Mouse (Mus musculus): Measurements from ENCODE around the gene Fam19a2. TPM values are rescaled to one million over a fixed set of nuclear protein-coding genes. Genes with fewer than 3 reads are reported as not detected.

Fam19a2 gene
- total RNA-seq, 1 experiment from 2014 or later, result not detected

DNA sequence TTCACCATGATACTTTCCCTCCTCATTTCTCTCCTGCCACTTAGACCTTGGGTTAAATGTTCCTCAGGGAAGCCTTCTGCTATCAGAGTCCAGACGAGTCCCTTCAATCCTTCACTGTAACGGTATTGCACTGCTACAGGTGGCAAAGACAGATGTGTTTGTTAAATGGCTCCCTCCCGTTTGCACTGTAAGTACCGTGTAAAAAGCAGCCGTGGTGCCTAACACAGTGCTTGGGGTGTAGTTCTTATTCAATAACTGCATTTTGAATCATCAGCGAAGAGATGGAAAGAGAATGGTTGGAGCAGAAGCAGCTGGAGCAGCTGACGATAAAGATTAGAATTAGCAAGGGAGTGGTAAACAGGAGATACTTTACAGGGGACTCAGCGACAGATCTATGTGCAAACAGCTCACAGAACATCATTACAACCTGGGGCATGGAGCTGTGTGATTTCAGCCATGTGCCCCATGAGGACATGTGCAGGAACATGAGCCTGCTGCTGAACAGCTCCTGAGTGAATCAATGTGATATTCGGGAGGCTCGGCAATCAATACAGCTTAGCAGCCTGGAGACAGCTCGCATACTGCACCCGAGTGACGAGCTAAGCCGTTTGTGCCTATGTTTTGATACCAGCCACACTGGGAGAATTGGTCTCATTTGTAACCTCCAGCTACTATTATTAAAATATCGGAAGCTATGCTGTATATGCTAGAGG lies 103.5 kb downstream of the Fam19a2 start:
- ATAC-seq (replicated peaks; ENCODE audit: insufficient number of reproducible peaks, low FRiP score, low TSS enrichment, poor library complexity, severe bottlenecking), result no peak

DNA sequence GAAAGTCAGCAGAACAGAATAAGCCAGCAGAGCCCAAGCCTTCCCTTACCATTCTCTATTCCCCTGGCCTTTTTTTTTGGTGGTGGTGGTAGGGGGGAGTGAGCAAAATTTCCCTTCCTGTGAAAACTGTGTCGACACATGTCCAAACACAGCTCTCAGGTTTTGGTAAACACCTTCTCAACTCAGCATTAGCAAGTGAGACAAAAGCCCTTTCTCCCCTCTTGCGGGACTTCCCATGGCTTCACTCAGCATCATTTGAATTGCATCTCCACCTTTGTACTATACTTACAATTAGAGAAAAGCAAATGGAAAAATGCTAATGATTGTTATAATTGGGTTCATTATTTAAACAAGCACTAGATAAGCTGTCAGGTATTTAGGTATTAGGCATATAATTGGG lies 119.5 kb downstream of the Fam19a2 start:
- no peak for ATAC-seq (replicated peaks; ENCODE audit: insufficient number of reproducible peaks, low FRiP score, low TSS enrichment, poor library complexity, severe bottlenecking)

DNA sequence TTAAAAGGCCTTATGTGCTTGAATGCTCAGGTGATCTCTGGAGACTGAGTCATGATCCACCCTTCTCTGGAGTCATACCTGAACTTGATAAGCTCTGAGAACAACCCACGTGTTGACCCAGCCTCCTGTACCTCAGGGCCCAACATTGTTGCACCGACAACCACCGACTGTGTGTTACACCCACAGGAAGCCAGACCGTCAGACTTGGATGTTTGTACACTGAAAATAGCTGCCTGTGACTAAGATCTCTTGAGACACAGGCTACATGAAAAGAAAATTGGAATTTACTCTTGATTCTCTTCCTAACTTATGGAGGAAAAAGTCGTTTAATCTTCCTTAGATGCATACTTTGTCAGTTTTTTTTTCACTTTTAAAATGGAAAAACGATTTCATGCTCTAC lies 121.8 kb downstream of the Fam19a2 start:
- no peak for ATAC-seq (replicated peaks; ENCODE audit: insufficient number of reproducible peaks, low FRiP score, low TSS enrichment, poor library complexity, severe bottlenecking)

DNA sequence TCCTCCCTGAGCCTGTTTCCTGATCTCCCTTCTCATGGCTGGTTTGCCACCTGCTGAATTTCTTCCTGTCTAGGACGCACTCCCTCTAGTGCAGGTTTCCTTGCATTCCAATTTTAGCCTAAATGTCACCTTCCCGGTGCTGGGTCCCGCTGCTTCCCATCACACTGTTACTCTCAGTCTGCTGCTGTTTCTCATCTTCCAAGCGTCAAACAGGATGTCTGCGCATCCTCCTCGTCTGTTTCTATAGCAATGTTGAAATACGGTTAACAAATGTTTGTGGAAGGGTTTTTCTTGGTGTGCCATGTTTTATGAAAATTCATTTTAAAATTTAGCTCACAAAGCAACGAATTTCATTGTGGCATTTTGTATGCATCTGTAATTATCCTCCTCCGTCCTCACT lies 131.6 kb downstream of the Fam19a2 start:
- ATAC-seq (replicated peaks; ENCODE audit: insufficient number of reproducible peaks, low FRiP score, low TSS enrichment, poor library complexity, severe bottlenecking), result no peak

DNA sequence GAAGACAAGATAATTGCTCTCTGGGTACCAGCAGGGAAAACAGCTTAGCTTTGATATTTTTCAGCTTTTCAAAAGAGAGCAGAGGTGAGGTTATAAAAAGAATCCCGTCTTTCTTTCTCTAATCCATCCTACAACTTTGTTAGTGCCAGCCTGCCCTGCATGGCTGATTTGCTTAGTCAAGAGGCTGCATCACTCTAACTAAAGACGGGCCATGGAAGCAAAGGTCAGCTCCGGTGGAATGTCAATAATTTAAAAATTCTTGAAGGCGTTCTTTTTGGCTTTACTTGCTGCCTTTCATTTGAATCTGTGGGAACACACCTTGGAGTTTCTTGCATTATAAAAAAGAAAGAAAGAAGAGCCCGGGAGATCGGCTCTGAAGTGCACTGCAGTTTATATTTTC lies 134.3 kb downstream of the Fam19a2 start:
- no peak for ATAC-seq (replicated peaks; ENCODE audit: insufficient number of reproducible peaks, low FRiP score, low TSS enrichment, poor library complexity, severe bottlenecking)

DNA sequence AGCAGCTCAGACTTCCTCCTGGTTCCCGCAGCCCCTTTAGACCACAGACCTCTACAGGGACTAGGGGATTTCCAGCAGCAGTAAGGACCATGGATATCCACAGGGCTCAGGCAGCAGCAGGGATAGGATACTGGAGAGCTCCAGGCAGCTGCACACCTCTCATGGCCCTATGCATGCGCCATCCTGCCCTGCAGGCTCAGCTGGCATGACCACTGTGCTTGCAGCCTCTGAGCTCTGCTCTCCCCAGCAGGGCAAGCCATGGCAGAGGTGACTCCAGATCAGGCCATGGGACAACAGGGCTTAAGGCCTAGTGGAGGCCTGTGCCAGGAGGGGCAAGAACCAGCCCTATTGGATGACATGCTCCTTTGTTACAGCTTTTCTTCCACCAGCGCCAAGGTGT lies 137.4 kb downstream of the Fam19a2 start:
- no peak for ATAC-seq (replicated peaks; ENCODE audit: insufficient number of reproducible peaks, low FRiP score, low TSS enrichment, poor library complexity, severe bottlenecking)

DNA sequence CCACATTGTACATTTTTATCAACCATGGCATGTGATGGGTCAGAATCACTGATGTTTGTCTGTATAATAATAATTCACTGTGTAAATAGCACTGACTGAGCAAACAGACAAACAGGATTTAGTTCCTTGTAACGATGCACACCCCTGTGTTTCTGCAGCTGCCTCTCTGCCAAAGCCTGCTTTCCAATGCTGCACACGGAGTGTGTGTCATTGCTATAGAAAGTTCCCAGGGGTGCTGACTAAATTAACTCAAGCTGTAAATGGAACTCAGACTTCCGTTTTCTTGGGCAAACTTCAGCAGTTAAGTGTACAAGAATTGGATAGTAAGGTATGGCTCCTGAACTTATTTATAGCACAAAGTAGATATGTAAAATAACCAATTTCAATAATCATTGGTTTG lies 138.7 kb downstream of the Fam19a2 start:
- ATAC-seq (replicated peaks; ENCODE audit: insufficient number of reproducible peaks, low FRiP score, low TSS enrichment, poor library complexity, severe bottlenecking), result no peak

DNA sequence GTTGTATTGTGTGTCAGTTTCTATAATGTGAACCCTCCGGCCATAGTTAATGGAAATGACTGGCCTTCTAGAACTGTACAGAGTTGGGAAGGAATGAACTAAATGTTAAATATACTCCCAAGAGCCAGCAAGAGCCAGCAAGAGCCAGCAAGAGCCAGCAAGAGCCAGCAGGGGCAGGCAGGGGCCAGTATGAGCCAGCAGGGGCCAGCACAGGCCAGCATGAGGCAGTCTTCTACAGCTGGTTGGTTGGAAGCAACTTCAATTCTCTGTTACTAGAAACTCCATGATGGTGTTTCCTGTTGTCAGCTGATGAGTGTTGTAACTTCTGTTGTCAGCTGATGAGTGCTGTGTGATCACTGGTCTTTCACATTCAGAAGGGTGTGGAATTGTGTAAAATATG lies 151.2 kb downstream of the Fam19a2 start:
- no peak for ATAC-seq (replicated peaks; ENCODE audit: insufficient number of reproducible peaks, low FRiP score, low TSS enrichment, poor library complexity, severe bottlenecking)

DNA sequence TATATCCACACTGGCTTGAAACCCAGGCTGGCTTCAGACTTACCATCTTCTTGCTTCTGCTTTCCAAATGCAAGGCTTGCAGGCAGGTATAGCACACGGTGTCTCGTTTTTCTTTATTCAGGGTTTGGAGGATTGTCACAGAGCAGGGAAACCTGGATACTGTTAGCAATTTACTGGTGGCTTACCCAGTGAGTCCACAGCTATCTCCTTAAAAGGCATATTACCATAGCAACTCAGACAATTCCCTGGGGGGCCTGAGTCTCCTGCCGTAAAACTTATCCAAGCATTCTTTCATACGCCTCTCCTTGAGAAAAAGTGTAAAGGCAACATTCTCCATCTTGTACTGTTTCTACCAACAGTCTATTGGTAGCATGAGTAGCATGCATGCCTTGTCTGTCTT lies 152.2 kb downstream of the Fam19a2 start:
- ATAC-seq (replicated peaks; ENCODE audit: insufficient number of reproducible peaks, low FRiP score, low TSS enrichment, poor library complexity, severe bottlenecking), result no peak

DNA sequence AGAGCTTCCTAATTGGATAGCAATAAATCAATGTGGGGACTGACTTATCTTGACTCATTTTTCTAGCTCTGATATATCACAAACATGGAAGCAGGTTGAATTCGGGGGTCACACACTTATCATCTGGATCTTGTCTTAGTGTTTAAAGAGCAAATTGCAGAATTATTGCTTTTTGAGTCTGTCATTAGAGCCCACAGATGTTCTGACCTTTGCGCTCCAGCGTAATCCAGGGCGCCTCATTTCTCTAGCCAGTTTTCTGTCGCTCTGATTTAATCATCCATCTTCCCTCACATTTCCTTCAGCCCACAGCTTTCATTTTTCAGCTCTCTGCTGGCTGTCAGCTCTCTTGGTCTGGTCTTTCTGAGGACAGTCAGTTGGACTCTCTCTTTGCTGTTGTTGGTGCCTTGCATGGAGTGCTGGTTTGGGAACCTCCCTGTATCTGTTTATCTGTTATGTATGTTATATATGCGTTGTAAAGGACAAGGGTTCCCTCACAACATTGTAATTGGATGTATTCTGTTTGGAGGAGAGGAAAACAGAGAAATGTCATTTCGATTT lies 154.9 kb downstream of the Fam19a2 start:
- no peak for ATAC-seq (replicated peaks; ENCODE audit: insufficient number of reproducible peaks, low FRiP score, low TSS enrichment, poor library complexity, severe bottlenecking)

DNA sequence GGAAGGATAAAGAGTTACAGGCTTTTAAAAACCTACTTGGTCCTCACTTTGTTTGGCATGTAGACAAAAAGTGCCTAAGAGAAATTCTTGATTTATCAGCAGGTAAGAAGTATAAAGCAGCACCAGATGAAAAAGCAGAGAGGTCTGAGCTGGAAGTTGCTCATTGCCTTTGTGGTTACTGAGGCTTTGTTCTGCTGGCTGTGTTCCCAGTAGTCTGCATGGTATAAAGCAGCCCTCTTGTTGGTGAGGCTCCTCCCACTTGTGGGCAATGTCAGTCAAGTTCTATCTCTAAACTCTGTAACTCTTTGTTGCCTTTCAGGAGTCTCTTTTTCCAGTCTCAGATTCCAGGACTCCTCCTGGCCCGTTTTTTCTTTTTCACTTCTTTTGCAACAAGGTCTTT lies 156.5 kb downstream of the Fam19a2 start:
- no peak for ATAC-seq (replicated peaks; ENCODE audit: insufficient number of reproducible peaks, low FRiP score, low TSS enrichment, poor library complexity, severe bottlenecking)

DNA sequence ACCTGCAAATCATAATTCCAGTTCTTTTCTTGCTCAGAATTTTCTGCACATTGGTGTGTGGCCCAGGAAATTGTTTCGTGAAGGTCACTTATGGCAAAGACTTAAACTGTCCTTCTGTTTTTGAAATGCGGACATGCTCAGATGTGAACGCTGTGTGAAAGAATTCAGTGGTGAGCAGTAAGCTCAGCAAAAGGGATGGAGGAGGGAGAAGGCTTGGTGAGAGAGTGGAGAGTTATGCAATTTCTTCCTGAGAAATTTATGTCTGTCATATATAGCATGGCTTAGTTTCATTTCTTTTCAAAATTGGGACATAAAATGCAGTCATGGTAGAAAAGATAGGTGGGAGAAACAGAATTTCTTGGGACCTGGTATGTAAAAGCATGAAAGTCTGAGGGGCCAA lies 160.7 kb downstream of the Fam19a2 start:
- ATAC-seq (replicated peaks; ENCODE audit: insufficient number of reproducible peaks, low FRiP score, low TSS enrichment, poor library complexity, severe bottlenecking), result no peak

DNA sequence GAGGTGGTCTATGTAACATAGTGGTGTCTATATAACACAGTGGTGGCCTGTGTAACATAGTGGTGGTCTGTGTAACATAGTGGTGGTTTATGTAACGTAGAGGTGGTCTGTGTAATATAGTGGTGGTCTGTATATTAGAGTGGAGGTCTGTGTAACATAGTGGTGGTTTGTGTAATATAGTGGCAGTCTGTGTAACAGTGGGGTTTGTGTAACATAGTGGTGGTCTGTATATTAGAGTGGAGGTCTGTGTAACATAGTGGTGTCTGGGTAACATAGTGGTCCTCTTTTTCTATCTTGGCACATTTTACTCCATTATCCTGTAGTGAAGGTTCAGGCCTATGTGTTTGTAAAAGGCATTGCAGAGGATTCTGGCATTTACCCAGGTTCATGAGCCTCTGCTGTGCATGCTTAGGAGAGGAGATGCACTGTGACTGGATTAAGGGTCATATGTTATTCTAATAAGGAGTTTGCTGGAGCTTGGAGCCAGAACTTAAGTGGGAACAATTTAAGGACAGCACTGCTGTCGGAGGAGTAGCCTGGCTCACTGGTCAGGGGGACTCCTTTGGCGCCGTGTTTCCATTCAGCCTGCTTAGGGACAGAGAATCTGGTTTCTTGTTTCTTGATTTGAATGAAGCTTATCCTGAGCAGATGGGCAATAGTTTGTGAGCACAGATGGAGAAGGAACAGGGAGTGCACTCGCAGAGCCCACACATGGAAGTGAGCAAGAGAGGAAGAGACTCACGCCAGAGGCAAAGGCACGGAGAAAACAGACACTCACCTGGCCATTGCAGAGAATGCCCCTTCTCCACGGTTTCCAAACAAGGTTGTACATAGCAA lies 162.9 kb downstream of the Fam19a2 start:
- ATAC-seq (replicated peaks; ENCODE audit: insufficient number of reproducible peaks, low FRiP score, low TSS enrichment, poor library complexity, severe bottlenecking), result no peak

DNA sequence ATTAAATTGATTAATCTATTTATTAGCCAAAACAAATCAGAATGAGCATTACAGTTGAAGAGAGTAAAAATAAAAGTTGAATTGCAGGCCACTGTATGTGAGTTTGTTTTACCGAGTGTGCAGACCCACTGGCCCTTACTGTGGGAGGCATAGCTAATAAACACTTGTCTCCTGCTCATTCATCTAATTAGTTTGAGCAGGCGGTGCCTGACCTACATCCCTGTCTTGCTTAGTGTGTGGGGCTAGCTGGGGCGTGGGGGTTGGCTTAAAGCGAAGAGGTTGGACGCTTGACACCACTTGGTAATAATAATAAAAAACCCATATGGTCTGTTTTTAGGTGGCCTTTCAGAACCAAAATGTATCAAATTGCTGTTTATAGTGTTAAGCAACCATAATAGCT lies 167.8 kb downstream of the Fam19a2 start:
- no peak for ATAC-seq (replicated peaks; ENCODE audit: insufficient number of reproducible peaks, low FRiP score, low TSS enrichment, poor library complexity, severe bottlenecking)

DNA sequence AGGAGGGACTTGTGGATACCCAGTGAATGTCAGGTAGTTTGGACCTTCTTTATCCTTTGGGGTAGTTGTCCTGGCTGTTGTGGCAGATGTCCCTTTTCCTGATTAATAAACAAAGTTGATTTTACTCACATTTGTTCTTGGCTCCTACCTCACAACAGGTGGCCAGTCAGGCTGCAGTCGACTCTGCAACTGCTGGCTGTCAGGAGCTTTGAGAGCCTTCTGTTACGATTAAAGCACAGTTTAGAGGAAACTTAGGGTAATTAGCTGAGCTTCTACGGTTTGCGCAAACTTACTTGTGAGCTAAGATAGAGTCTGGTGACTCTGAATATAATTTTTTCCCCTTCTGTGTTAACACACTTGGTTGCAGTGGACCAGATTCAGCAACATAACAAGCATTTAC lies 173.8 kb downstream of the Fam19a2 start:
- no peak for ATAC-seq (replicated peaks; ENCODE audit: insufficient number of reproducible peaks, low FRiP score, low TSS enrichment, poor library complexity, severe bottlenecking)

DNA sequence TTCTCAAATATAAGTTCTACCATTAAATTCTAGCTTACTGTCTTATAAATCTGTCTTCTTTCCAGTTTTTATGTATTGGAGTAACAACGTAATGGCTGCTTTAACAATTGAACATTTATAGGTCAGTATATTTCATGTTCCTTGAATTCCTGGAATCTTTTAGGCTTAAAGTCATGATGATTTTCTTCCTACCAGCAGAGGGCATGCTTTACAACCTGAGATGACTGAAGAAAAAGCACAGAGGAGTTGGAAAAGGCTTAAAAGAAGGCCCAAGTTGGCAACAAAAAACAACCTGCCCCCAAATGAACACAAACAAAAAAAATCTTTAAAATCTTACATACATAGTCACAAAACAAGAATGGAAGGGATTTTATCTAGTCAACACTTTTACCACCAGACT lies 193.0 kb downstream of the Fam19a2 start:
- ATAC-seq (replicated peaks; ENCODE audit: insufficient number of reproducible peaks, low FRiP score, low TSS enrichment, poor library complexity, severe bottlenecking), result no peak

DNA sequence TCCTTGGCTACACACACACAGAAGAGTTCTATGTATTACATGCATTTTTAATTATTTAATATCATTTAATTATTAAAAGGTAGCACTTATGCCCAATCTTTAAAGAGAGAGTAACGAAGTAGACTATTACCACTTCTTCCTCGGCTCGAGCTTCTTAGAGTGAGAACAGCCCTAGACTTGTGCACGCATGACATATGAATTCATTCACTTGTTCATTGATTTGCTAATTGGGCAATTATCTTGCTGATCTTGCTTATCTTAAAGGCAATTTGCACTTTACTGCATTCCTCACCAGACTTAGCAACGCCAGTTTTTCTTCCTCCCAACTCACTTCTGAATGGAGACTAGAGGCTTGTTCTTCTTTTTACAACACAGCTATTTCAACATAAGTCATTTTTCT lies 196.7 kb downstream of the Fam19a2 start:
- ATAC-seq (replicated peaks; ENCODE audit: insufficient number of reproducible peaks, low FRiP score, low TSS enrichment, poor library complexity, severe bottlenecking), result no peak

DNA sequence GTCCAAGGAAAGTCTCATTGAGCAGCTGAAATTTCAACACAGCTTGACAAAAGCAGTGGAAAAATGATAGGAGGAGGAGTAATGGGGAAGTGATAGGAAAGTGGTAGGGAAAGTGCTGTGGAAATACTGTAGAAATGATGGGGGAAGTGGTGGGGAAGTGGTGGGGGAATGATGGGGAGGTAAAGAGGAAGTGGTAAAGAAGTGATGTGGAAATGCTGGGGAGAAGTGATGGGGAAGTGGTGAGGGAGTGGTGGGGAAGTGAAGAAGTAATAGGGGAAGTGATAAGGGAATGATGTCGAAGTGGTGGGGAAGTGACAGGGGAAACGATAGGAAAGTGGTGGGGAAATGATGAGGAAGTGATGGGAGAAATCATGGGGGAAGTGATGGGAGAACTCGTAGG lies 198.5 kb downstream of the Fam19a2 start:
- ATAC-seq (replicated peaks; ENCODE audit: insufficient number of reproducible peaks, low FRiP score, low TSS enrichment, poor library complexity, severe bottlenecking), result no peak

DNA sequence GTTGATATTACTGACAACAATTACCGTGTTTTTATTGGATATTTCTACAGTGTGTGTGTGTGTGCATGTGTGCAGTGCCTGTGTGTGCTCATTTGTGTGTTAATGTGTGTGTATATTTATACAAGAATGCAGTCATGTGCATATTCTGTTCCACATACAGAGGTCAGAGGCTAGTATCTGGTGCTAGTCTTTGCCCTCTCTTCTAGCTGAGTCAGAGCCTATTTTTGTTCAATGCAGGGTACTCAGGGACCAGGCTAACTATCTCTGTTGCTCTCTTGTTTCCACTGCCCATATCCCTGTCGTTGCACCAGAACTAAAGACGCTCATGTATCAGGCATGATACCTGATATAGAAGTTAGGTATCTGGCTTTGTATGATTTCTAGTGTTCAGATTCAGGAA lies 251.0 kb downstream of the Fam19a2 start:
- ATAC-seq (replicated peaks; ENCODE audit: insufficient number of reproducible peaks, low FRiP score, low TSS enrichment, poor library complexity, severe bottlenecking), result no peak

DNA sequence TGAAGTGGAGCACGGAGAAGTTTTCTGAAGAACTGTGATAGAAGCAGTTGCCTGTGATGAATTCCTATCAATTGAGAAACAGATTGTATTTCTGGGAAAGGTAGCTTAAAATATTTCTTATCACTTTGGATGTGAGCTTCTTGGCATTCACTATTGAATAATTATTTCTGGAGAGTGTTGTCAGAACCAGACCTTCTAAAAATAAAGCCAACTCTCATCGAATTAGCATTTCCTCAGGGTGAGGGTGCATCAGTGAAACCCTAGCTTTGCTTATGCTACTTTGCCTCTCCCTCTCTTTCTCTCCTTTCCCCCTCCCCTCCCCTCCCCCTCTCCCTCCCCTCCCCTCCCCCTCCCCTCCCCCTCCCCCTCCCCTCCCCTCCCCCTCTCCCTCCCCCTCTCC lies 256.8 kb downstream of the Fam19a2 start:
- ATAC-seq (replicated peaks; ENCODE audit: insufficient number of reproducible peaks, low FRiP score, low TSS enrichment, poor library complexity, severe bottlenecking), result no peak

Data from monocyte, adult 5-6 weeks (primary cell).